Mouse (Mus musculus) ES-E14 (cell line): ENCODE results near the gene Ugt1a1.

ENCODE experiments used
- HCFC1 ChIP-seq: IDR thresholded peaks from 2 replicates; pipeline ENCODE4 v1.6.1; 2012; ENCODE audit warnings: low read length, inconsistent platforms, borderline replicate concordance; ENCODE audit not compliant: insufficient read depth
- ZNF384 ChIP-seq: IDR thresholded peaks from 2 replicates; pipeline ENCODE4 v1.6.1; 2012; ENCODE audit warnings: low read depth, low read length, inconsistent platforms

DNA sequence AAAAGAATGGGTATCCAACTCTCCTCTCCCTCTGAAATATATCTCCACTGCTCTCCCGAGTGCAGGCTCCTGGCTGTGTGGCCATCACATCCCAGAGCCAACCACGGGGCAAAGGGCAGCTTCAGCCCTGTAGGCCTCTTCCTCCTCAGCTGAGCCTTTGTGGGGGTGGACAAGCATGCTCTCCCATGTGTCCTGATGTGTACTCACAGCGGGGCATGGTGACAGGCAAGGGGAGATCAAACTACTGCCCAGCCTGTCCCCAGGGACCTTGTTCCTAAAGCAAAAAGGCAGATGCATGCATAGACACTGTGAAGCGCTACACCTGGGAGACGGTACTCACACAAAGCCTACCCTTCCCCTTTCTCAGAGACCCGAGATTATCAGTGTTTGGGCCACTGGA, 48.4 kb downstream of the Ugt1a1 start:
- no peak for TF ChIP-seq HCFC1
- TF ChIP-seq ZNF384, result no peak
